Mouse (Mus musculus): ENCODE results near the gene Fggy. TPM values are rescaled to one million over a fixed set of nuclear protein-coding genes. Genes with fewer than 3 reads are reported as not detected.

The Fggy gene
- total and polyA plus RNA-seq, 2 experiments: 99.5 to 189 TPM

- no peaks in the 10 kb centered on the region for H3K79me2 ChIP-seq (ENCODE audit: control insufficient read depth, insufficient read depth, low read length)
- H3K9ac ChIP-seq (ENCODE audit: low read depth, low read length): no peak overlapping the region
- H3K27ac ChIP-seq (replicated peaks; ENCODE audit: insufficient read depth, low read depth, low read length): no peak overlapping the region
- 63% methylated on average over 2 of the region's 2 CpGs for WGBS
- peaks cover 2% of the 10 kb centered on the region for H3K36me3 ChIP-seq (ENCODE audit: control insufficient read depth, insufficient read depth, low read length)
- TF ChIP-seq POLR2A (IDR thresholded peaks at IDR 0.05; ENCODE audit: extremely low read depth, insufficient read depth, low read length) (no peak), CTCF (IDR thresholded peaks at IDR 0.05; ENCODE audit: low read depth, low read length) (no peak)
- no peak overlapping the region for H3K4me3 ChIP-seq (ENCODE audit: insufficient read depth, low read depth, low read length)
- no peaks in the 10 kb centered on the region for H3K27me3 ChIP-seq (ENCODE audit: control insufficient read depth, insufficient read depth, low read length)
- DNase-seq (ENCODE audit: extremely low read depth, low read depth, low spot score): peak; percentile 13
- H3K4me1 ChIP-seq (ENCODE audit: control insufficient read depth, insufficient read depth, low read length): no peaks in the 10 kb centered on the region; the same call in 1 of the 2 replicates
These were observed 352.7 kb downstream of the Fggy start for GRCm38 (mm10) chr4:95909689-95910654.

DNA sequence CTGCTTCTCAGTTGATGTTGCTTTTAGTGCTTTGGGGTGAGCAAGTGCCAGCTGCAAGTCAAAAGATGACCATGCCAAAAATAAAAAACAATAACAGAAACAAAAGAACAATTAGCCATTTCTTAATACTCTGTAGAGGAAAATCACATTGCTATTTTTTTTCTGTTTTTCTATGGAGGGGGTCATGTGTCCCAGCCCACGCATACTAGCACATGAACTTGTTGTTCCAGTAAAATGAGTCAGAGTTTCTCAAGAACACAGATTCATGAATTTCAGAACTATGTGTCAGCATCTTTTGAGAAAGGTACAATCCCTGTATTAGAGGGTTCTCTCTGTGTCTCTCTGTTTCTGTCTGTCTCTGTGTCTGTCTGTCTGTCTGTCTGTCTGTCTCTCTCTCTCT is 355.7 kb downstream of the Fggy start:
- TF ChIP-seq CTCF (IDR thresholded peaks at IDR 0.05; ENCODE audit: low read depth, low read length) (no peak), POLR2A (IDR thresholded peaks at IDR 0.05; ENCODE audit: extremely low read depth, insufficient read depth, low read length) (no peak)
- Histone ChIP-seq H3K4me1 (ENCODE audit: control insufficient read depth, insufficient read depth, low read length) (no peaks in the 10 kb centered on the region; the same call in 1 of the 2 replicates), H3K27ac (replicated peaks; ENCODE audit: insufficient read depth, low read depth, low read length) (no peak overlapping the region), H3K79me2 (ENCODE audit: control insufficient read depth, insufficient read depth, low read length) (no peaks in the 10 kb centered on the region), H3K27me3 (ENCODE audit: control insufficient read depth, insufficient read depth, low read length) (no peaks in the 10 kb centered on the region), H3K36me3 (ENCODE audit: control insufficient read depth, insufficient read depth, low read length) (peaks cover 2% of the 10 kb centered on the region), H3K4me3 (ENCODE audit: insufficient read depth, low read depth, low read length) (no peak overlapping the region), H3K9ac (ENCODE audit: low read depth, low read length) (no peak overlapping the region)
- 86% methylated on average over 1 of the region's 1 CpGs for WGBS
- no peak for DNase-seq (ENCODE audit: extremely low read depth, low read depth, low spot score)

DNA sequence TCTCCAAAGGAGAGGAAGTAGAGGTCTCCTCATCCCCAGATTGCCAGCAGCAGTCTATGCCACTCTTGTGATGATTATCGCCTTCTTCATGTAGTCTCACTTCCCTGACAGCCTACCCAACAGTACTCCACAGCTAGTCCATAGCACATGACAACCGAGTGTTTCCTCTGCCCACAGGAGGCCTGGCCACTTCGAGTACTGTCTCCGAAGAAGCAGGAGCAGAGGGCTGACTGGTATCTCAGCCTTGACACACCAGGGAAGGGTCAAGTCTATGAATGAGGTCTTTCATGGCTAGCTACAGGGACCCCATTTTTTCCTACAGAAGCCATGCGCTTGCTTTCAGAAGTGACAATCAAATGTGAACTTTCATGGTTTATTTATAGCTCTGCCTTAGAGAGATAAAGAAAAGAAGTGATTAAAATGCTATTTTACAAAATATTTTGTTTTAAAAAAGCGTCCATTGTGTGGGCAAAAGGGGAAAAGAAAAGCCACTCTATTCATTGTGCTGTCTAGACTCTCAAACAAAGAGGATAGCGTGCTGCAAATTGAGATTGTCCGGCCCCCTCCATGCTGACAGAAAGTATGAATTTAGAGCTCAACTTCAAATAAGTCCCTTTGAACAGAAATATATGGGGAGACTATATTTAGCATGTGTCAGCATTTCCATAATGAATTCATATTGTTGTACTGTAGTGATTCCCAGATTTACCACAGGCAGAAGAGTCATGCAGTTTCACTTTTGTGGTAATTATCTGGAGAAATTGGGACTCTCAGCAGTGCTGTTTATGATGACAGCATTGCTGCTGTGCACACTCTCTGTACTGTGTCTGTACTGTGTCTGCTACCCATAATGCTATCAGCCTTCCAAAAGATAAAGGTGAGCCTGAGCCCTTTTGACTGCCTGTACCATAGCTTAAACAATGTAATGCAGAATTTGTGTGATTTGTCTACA is 358.6 kb downstream of the Fggy start:
- Histone ChIP-seq H3K79me2 (ENCODE audit: control insufficient read depth, insufficient read depth, low read length) (no peaks in the 10 kb centered on the region), H3K36me3 (ENCODE audit: control insufficient read depth, insufficient read depth, low read length) (peaks cover under 1% of the 10 kb centered on the region), H3K27ac (replicated peaks; ENCODE audit: insufficient read depth, low read depth, low read length) (no peak overlapping the region), H3K4me1 (ENCODE audit: control insufficient read depth, insufficient read depth, low read length) (no peaks in the 10 kb centered on the region), H3K9ac (ENCODE audit: low read depth, low read length) (no peak overlapping the region), H3K4me3 (ENCODE audit: insufficient read depth, low read depth, low read length) (no peak overlapping the region), H3K27me3 (ENCODE audit: control insufficient read depth, insufficient read depth, low read length) (no peaks in the 10 kb centered on the region)
- WGBS: 85% methylated on average over 8 of the region's 8 CpGs
- DNase-seq (ENCODE audit: extremely low read depth, low read depth, low spot score): no peak
- TF ChIP-seq CTCF (IDR thresholded peaks at IDR 0.05; ENCODE audit: low read depth, low read length): no peak
- no peak for TF ChIP-seq POLR2A (IDR thresholded peaks at IDR 0.05; ENCODE audit: extremely low read depth, insufficient read depth, low read length)

DNA sequence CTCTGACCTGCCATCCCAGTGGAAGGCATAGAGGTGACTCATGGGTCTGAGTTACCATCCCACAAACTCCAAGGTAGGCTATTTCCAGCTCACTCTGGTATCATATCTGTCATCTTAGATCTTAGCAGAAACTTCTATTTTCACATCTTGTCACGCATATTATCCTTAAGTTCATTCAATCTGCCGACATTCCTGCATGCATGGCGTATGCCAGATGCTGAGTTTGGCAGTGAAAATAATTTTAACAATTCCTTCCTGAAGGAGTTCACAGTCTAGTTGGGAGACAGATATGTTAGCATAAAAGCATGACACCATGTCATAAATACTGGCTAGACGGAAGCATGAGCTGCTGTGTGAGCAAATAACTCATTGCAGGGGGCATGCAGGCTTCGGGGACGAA is 360.4 kb downstream of the Fggy start:
- Histone ChIP-seq H3K27ac (replicated peaks; ENCODE audit: insufficient read depth, low read depth, low read length) (no peak overlapping the region), H3K79me2 (ENCODE audit: control insufficient read depth, insufficient read depth, low read length) (no peaks in the 10 kb centered on the region), H3K4me1 (ENCODE audit: control insufficient read depth, insufficient read depth, low read length) (no peaks in the 10 kb centered on the region), H3K9ac (ENCODE audit: low read depth, low read length) (no peak overlapping the region), H3K36me3 (ENCODE audit: control insufficient read depth, insufficient read depth, low read length) (no peaks in the 10 kb centered on the region; the same call in 1 of the 2 replicates), H3K4me3 (ENCODE audit: insufficient read depth, low read depth, low read length) (no peak overlapping the region), H3K27me3 (ENCODE audit: control insufficient read depth, insufficient read depth, low read length) (no peaks in the 10 kb centered on the region)
- DNase-seq (ENCODE audit: extremely low read depth, low read depth, low spot score): no peak
- 91% methylated on average over 6 of the region's 6 CpGs for WGBS
- TF ChIP-seq POLR2A (IDR thresholded peaks at IDR 0.05; ENCODE audit: extremely low read depth, insufficient read depth, low read length) (no peak), CTCF (IDR thresholded peaks at IDR 0.05; ENCODE audit: low read depth, low read length) (no peak)

DNA sequence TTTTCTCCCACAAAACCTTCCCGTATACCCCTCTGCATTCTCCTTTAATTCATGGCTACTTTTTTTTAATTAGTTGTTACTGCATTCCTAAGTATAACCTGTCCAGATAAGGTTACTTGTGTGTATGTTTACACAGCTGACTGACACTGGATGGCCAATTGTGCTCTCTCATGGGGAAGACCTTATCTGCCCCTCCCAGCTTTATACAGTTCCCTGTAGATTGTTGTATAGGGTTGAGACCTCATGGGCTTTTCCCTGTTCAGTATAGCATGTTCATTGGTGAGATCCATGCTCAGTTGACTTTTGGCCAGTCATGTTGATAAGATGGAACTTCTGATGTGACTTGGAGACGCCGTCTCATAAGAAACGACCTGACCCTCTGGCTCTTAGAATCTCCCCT is 363.1 kb downstream of the Fggy start:
- H3K4me1 ChIP-seq (ENCODE audit: control insufficient read depth, insufficient read depth, low read length): no peaks in the 10 kb centered on the region
- H3K36me3 ChIP-seq (ENCODE audit: control insufficient read depth, insufficient read depth, low read length): no peaks in the 10 kb centered on the region
- no peak for DNase-seq (ENCODE audit: extremely low read depth, low read depth, low spot score)
- TF ChIP-seq POLR2A (IDR thresholded peaks at IDR 0.05; ENCODE audit: extremely low read depth, insufficient read depth, low read length): no peak
- TF ChIP-seq CTCF (IDR thresholded peaks at IDR 0.05; ENCODE audit: low read depth, low read length): no peak
- no peak overlapping the region for H3K9ac ChIP-seq (ENCODE audit: low read depth, low read length)
- no peak overlapping the region for H3K27ac ChIP-seq (replicated peaks; ENCODE audit: insufficient read depth, low read depth, low read length)
- H3K4me3 ChIP-seq (ENCODE audit: insufficient read depth, low read depth, low read length): no peak overlapping the region
- 81% methylated on average over 4 of the region's 4 CpGs for WGBS
- H3K27me3 ChIP-seq (ENCODE audit: control insufficient read depth, insufficient read depth, low read length): no peaks in the 10 kb centered on the region
- H3K79me2 ChIP-seq (ENCODE audit: control insufficient read depth, insufficient read depth, low read length): no peaks in the 10 kb centered on the region
